Mouse (Mus musculus): ENCODE data around the gene Cbfa2t2. TPM values are rescaled to one million over a fixed set of nuclear protein-coding genes. Genes with fewer than 3 reads are reported as not detected.

Gene Cbfa2t2
- total RNA-seq (2014; rRNA removed): 48.3 and 51.7 TPM in 2 replicates
- polyA plus RNA-seq (2015; fragmentation: Nextera tagmentation; extraction: Ambion mirVana): 31.6 and 33.4 TPM in 2 replicates

DNA sequence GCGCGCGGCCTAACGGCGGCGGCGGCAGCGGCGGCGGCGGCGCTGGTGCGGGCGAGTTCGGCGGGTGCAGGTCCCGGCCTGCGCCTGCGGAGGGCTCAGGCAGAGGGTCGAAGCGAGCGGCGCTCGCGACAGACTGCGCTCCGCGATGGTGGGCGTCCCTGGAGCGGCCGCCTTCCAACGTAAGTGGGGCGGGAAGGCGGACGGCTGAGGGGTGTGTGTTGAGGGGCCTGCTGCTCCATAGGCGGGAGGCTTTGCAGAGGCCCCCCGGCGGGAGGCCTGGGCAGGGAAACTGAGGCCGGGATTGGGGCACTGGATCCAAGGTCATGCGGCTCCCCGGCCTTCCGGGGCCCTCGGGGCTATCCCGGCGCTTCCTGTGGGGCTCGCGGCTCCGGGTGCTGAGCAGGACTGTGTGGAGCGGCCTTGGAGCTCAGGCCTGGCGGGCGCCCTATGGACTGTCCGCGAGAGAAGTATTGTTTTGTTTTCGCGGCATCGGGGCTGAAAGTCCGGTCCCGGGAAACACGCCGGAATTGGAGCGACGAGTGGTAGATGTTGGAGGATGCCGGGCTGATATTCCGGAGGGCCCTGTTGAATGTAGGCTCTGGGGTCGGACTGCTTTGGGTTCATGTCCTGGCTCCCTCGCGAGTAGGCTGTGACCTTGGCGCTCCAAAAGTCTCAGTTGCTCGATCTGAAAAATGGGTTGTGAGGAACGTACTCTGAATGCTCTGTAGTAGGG, at the start of gene Cbfa2t2:
TSS of gene Cbfa2t2 (plus strand) at position 24 of the 733 bp plus-strand sequence.
- Histone ChIP-seq H3K9ac (replicated peaks; ENCODE audit: low read length) (peak within 1 kb of the TSS; percentile 94), H3K27me3 (ENCODE audit: insufficient read depth, low read length) (no peaks in the 10 kb centered on the region), H3K4me2 (ENCODE audit: low read depth, low read length) (peak within 1 kb of the TSS; percentile 56), H3K36me3 (ENCODE audit: insufficient read depth, low read length) (no peaks in the 10 kb centered on the region), H3K9me3 (ENCODE audit: low read length) (no peaks in the 10 kb centered on the region), H3K27ac (peak within 1 kb of the TSS; percentile 95), H3K4me1 (ENCODE audit: insufficient read depth, low read length) (peaks cover 10% of the 10 kb centered on the region), H3K4me3 (ENCODE audit: low read length) (peak within 1 kb of the TSS; percentile 97)
- WGBS: 2% methylated on average over 51 of the region's 70 CpGs
- no peak for TF ChIP-seq CTCF (IDR thresholded peaks at IDR 0.05; ENCODE audit: low read depth)
- ATAC-seq: peak; percentile 69
- DNase-seq (ENCODE audit: low spot score): peak; percentile 61

DNA sequence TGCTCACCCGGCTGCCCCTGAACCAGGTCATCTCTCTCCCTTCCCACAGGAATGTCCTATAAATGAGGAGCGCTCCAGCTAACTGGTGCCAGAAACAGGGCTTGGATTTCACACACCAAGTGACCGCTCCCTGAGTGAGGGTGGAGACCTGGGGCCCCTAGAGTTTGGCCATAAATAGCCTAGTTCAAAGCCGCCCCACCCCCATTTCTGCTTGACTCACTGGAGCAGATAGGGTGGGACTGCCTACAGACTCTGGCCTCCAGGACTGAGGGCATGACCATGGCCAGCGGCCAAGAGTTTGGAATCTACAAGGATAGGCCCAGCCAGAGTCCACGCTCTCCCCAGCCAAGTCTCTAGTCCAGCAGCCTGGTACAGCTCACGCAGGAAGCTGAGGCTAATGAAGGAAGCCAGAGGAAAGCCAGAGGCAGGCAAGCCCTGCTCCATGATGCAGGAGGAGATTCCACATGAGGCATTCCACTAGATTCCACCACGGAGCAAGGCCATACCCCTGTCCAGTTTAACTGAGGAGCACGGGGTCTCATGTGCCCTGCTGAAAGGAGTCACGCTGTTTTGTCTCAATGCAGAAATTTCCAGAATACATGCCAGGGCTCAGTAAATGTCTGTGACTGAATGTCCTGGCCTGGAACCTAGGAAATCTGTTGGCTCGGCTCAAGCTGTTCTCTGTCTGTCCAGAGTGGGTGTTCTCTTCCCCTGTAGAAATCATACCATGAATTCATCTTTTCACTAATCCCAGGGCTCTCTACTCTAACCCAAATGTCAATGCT, 45.9 kb upstream of the Cbfa2t2 start:
- no peak overlapping the region for H3K4me2 ChIP-seq (ENCODE audit: low read depth, low read length)
- TF ChIP-seq CTCF (IDR thresholded peaks at IDR 0.05; ENCODE audit: low read depth): no peak
- H3K27me3 ChIP-seq (ENCODE audit: insufficient read depth, low read length): no peaks in the 10 kb centered on the region
- peak overlapping the region; percentile 54; the same call in 1 of the 2 replicates for H3K27ac ChIP-seq
- ATAC-seq (peak; percentile 63), DNase-seq (ENCODE audit: low spot score) (peak; percentile 41)
- no peak overlapping the region for H3K4me3 ChIP-seq (ENCODE audit: low read length)
- no peaks in the 10 kb centered on the region for H3K9me3 ChIP-seq (ENCODE audit: low read length)
- WGBS: 68% methylated on average over 11 of the region's 11 CpGs
- no peaks in the 10 kb centered on the region for H3K36me3 ChIP-seq (ENCODE audit: insufficient read depth, low read length)
- H3K9ac ChIP-seq (replicated peaks; ENCODE audit: low read length): no peak overlapping the region
- H3K4me1 ChIP-seq (ENCODE audit: insufficient read depth, low read length): no peaks in the 10 kb centered on the region

GRCm38 (mm10) chr2:154394602-154395001, 41.7 kb upstream of the Cbfa2t2 start:
- Histone ChIP-seq H3K36me3 (ENCODE audit: insufficient read depth, low read length) (no peaks in the 10 kb centered on the region), H3K4me3 (ENCODE audit: low read length) (no peak overlapping the region), H3K9me3 (ENCODE audit: low read length) (no peaks in the 10 kb centered on the region), H3K4me1 (ENCODE audit: insufficient read depth, low read length) (no peaks in the 10 kb centered on the region), H3K4me2 (ENCODE audit: low read depth, low read length) (no peak overlapping the region), H3K9ac (replicated peaks; ENCODE audit: low read length) (no peak overlapping the region), H3K27me3 (ENCODE audit: insufficient read depth, low read length) (no peaks in the 10 kb centered on the region), H3K27ac (no peak overlapping the region)
- ATAC-seq: no peak
- DNase-seq (ENCODE audit: low spot score): peak; percentile 55
- TF ChIP-seq CTCF (IDR thresholded peaks at IDR 0.05; ENCODE audit: low read depth): no peak
- WGBS: 42% methylated on average over 3 of the region's 3 CpGs

DNA sequence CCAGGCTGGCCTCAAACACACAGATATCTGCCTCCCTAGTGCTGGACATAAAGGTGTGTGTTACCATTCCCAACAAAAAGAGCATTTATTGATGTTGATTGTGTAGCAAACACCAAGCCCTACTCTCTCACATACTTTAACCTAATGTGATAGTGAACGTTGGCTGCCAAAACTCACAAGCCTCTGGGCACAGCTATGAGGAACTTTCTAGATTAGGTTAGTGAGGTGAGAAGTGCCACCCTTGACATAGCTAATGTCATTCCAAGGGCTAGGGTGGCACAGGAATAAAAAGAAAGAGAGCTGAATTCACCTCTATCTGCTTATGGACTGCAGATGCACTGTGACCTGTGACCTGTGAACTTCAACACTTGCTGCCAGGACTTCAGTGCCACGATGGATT, 39.8 kb upstream of the Cbfa2t2 start:
- WGBS: 77% methylated on average over 2 of the region's 2 CpGs

DNA sequence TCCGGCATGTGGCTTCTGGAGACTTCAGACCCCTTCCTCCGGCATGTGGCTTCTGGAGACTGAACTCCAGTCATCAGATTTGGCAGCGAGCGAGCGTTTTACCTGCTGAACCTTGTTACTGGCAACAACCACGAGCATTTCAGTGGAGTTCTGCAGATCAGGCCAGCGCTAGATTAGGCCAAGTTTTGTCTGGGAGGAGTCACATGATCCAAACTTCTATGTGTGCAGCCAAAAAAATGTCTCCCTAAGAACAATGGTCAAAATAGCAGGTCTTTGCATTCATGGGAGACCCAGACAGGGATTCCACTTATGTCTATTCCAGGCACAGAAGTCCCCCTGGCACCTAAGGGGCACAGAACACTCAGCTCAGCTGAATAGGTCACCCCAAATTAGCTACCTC, 38.0 kb upstream of the Cbfa2t2 start:
- WGBS: 76% methylated on average over 7 of the region's 7 CpGs
- Histone ChIP-seq H3K4me2 (ENCODE audit: low read depth, low read length) (no peak overlapping the region), H3K36me3 (ENCODE audit: insufficient read depth, low read length) (peaks cover 3% of the 10 kb centered on the region; the same call in 1 of the 2 replicates), H3K9ac (replicated peaks; ENCODE audit: low read length) (no peak overlapping the region), H3K27me3 (ENCODE audit: insufficient read depth, low read length) (no peaks in the 10 kb centered on the region), H3K4me3 (ENCODE audit: low read length) (no peak overlapping the region), H3K4me1 (ENCODE audit: insufficient read depth, low read length) (no peaks in the 10 kb centered on the region), H3K27ac (no peak overlapping the region), H3K9me3 (ENCODE audit: low read length) (no peaks in the 10 kb centered on the region)
- ATAC-seq (no peak), DNase-seq (ENCODE audit: low spot score) (no peak)
- TF ChIP-seq CTCF (IDR thresholded peaks at IDR 0.05; ENCODE audit: low read depth): no peak

More for the DNA sequence above, 39.8 kb upstream of the Cbfa2t2 start:
- Histone ChIP-seq H3K27ac (no peak overlapping the region), H3K4me3 (ENCODE audit: low read length) (no peak overlapping the region), H3K27me3 (ENCODE audit: insufficient read depth, low read length) (no peaks in the 10 kb centered on the region), H3K9ac (replicated peaks; ENCODE audit: low read length) (no peak overlapping the region), H3K4me2 (ENCODE audit: low read depth, low read length) (no peak overlapping the region), H3K9me3 (ENCODE audit: low read length) (no peaks in the 10 kb centered on the region), H3K36me3 (ENCODE audit: insufficient read depth, low read length) (peaks cover 3% of the 10 kb centered on the region; the same call in 1 of the 2 replicates), H3K4me1 (ENCODE audit: insufficient read depth, low read length) (no peaks in the 10 kb centered on the region)
- DNase-seq (ENCODE audit: low spot score): no peak
- ATAC-seq: no peak
- no peak for TF ChIP-seq CTCF (IDR thresholded peaks at IDR 0.05; ENCODE audit: low read depth)

- 28% methylated on average over 2 of the region's 2 CpGs for WGBS
- no peak overlapping the region for H3K9ac ChIP-seq (replicated peaks; ENCODE audit: low read length)
- no peak overlapping the region for H3K4me3 ChIP-seq (ENCODE audit: low read length)
- no peak for TF ChIP-seq CTCF (IDR thresholded peaks at IDR 0.05; ENCODE audit: low read depth)
- no peaks in the 10 kb centered on the region for H3K9me3 ChIP-seq (ENCODE audit: low read length)
- DNase-seq (ENCODE audit: low spot score) (peak; percentile 64), ATAC-seq (peak; percentile 81)
- H3K4me1 ChIP-seq (ENCODE audit: insufficient read depth, low read length): no peaks in the 10 kb centered on the region
- peak overlapping the region; percentile 48; the same call in 1 of the 2 replicates for H3K27ac ChIP-seq
- no peak overlapping the region for H3K4me2 ChIP-seq (ENCODE audit: low read depth, low read length)
- no peaks in the 10 kb centered on the region for H3K27me3 ChIP-seq (ENCODE audit: insufficient read depth, low read length)
- H3K36me3 ChIP-seq (ENCODE audit: insufficient read depth, low read length): peaks cover 3% of the 10 kb centered on the region; the same call in 1 of the 2 replicates
Observed at GRCm38 (mm10) chr2:154399325-154399724, 37.0 kb upstream of the Cbfa2t2 start.

Data from hindbrain, postnatal 0 days (tissue).